Mouse (Mus musculus): ENCODE data around the gene Qrich1. TPM values are rescaled to one million over a fixed set of nuclear protein-coding genes. Genes with fewer than 3 reads are reported as not detected.
A peak's percentile ranks its signal among the peaks of the same experiment; 100 is the strongest.

Gene Qrich1
- polyA plus RNA-seq, 1 experiment from 2014 or later, result 122 TPM

- Histone ChIP-seq H3K4me1 (ENCODE audit: control insufficient read depth, insufficient read depth, low read length) (peaks cover 17% of the 10 kb centered on the region), H3K4me2 (ENCODE audit: low read depth, low read length) (peak within 1 kb of the TSS; percentile 92), H3K27ac (ENCODE audit: low read depth, low read length) (peak within 1 kb of the TSS; percentile 97), H3K9me3 (ENCODE audit: control insufficient read depth, low read length) (no peaks in the 10 kb centered on the region), H3K9ac (replicated peaks; ENCODE audit: low read depth, low read length) (peak within 1 kb of the TSS; percentile 94), H3K36me3 (ENCODE audit: control insufficient read depth, insufficient read depth, low read length) (peaks cover 30% of the 10 kb centered on the region), H3K4me3 (ENCODE audit: low read depth, low read length) (peak within 1 kb of the TSS; percentile 96), H3K27me3 (ENCODE audit: control insufficient read depth, insufficient read depth, low read length) (no peaks in the 10 kb centered on the region)
- WGBS, result under 1% methylated on average over 69 of the region's 69 CpGs
- ATAC-seq (ENCODE audit: low read depth), result peak; percentile 95
Observed at GRCm38 (mm10) chr9:108490559-108491285, 25.9 kb upstream of the Qrich1 start, which contains the start of gene Usp19. TSS of gene Usp19 (plus strand) at chr9:108490602.

- Histone ChIP-seq H3K4me1 (ENCODE audit: control insufficient read depth, insufficient read depth, low read length) (peaks cover 17% of the 10 kb centered on the region), H3K27me3 (ENCODE audit: control insufficient read depth, insufficient read depth, low read length) (no peaks in the 10 kb centered on the region), H3K4me2 (ENCODE audit: low read depth, low read length) (peak overlapping the region; percentile 92), H3K4me3 (ENCODE audit: low read depth, low read length) (peak overlapping the region; percentile 96), H3K27ac (ENCODE audit: low read depth, low read length) (peak overlapping the region; percentile 97), H3K9me3 (ENCODE audit: control insufficient read depth, low read length) (no peaks in the 10 kb centered on the region), H3K9ac (replicated peaks; ENCODE audit: low read depth, low read length) (peak overlapping the region; percentile 94), H3K36me3 (ENCODE audit: control insufficient read depth, insufficient read depth, low read length) (peaks cover 35% of the 10 kb centered on the region)
- ATAC-seq (ENCODE audit: low read depth), result no peak
- 11% methylated on average over 12 of the region's 12 CpGs for WGBS
Observed at GRCm38 (mm10) chr9:108491286-108491580, 25.4 kb upstream of the Qrich1 start.

DNA sequence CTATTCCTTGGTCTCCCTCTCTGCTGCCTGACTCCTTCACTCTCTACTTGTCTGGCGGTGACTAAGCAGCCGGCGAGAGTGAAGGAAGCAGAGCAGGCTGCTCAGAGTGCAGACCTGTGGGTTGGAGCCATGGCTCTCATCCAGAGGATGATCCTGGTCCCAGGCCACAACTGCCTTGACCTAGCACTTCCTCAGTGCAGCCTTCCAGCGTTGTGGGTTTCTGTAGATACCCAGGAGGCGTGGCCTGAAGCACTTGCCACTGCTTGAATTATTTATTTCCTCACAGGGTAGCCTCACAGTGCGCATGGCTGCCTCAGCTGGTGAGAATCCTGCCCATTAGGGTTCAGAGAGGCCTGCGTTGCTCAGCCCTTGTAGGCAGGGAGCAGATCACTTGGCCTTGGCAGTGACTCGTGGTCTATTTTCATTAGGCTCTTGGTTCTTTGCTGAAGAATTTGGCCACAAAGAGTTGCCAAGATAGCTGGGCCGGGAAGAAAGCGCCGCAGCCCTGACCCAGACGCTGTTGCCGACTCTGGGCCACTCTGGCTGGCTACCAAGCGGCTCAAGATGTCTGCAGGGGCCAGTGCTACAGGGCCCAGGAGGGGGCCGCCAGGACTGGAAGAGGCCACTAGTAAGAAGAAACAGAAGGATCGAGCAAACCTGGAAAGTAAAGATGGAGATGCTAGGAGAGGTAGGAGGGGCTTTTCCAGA, 24.4 kb upstream of the Qrich1 start:
- WGBS, result 82% methylated on average over 16 of the region's 16 CpGs
- H3K27ac ChIP-seq (ENCODE audit: low read depth, low read length), result no peak overlapping the region
- H3K36me3 ChIP-seq (ENCODE audit: control insufficient read depth, insufficient read depth, low read length), result peaks cover 45% of the 10 kb centered on the region

DNA sequence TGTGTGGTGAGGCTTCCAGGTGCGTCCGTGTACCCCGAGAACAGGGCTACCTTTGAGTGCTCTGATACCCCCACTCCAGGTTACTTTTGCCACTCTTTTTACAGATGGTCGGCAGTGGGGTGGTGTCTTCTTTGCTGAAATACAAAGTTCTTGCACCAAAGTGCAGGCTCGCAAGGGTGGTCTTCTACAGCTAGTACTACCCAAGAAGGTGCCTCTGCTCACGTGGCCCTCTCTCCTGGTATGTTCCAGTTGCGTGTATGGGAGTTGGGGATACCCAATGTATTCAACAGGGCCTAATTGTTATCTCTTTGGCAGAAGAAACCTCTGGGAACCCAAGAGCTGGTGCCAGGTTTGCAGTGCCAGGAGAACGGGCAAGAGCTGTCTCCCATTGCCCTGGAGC, 23.4 kb upstream of the Qrich1 start:
- no peak overlapping the region for H3K4me2 ChIP-seq (ENCODE audit: low read depth, low read length)
- H3K36me3 ChIP-seq (ENCODE audit: control insufficient read depth, insufficient read depth, low read length), result peaks cover 54% of the 10 kb centered on the region
- ATAC-seq (ENCODE audit: low read depth), result no peak
- H3K27ac ChIP-seq (ENCODE audit: low read depth, low read length), result no peak overlapping the region
- peaks cover 17% of the 10 kb centered on the region for H3K4me1 ChIP-seq (ENCODE audit: control insufficient read depth, insufficient read depth, low read length)
- 97% methylated on average over 8 of the region's 8 CpGs for WGBS
- no peak overlapping the region for H3K9ac ChIP-seq (replicated peaks; ENCODE audit: low read depth, low read length)
- H3K4me3 ChIP-seq (ENCODE audit: low read depth, low read length), result no peak overlapping the region
- no peaks in the 10 kb centered on the region for H3K9me3 ChIP-seq (ENCODE audit: control insufficient read depth, low read length)
- no peaks in the 10 kb centered on the region for H3K27me3 ChIP-seq (ENCODE audit: control insufficient read depth, insufficient read depth, low read length)

More for the DNA sequence above, 24.4 kb upstream of the Qrich1 start:
- Histone ChIP-seq H3K9ac (replicated peaks; ENCODE audit: low read depth, low read length) (no peak overlapping the region; the same call in 1 of the 2 replicates), H3K27me3 (ENCODE audit: control insufficient read depth, insufficient read depth, low read length) (no peaks in the 10 kb centered on the region), H3K4me1 (ENCODE audit: control insufficient read depth, insufficient read depth, low read length) (peaks cover 17% of the 10 kb centered on the region), H3K4me3 (ENCODE audit: low read depth, low read length) (peak overlapping the region; percentile 96), H3K4me2 (ENCODE audit: low read depth, low read length) (peak overlapping the region; percentile 92), H3K9me3 (ENCODE audit: control insufficient read depth, low read length) (no peaks in the 10 kb centered on the region)
- no peak for ATAC-seq (ENCODE audit: low read depth)

DNA sequence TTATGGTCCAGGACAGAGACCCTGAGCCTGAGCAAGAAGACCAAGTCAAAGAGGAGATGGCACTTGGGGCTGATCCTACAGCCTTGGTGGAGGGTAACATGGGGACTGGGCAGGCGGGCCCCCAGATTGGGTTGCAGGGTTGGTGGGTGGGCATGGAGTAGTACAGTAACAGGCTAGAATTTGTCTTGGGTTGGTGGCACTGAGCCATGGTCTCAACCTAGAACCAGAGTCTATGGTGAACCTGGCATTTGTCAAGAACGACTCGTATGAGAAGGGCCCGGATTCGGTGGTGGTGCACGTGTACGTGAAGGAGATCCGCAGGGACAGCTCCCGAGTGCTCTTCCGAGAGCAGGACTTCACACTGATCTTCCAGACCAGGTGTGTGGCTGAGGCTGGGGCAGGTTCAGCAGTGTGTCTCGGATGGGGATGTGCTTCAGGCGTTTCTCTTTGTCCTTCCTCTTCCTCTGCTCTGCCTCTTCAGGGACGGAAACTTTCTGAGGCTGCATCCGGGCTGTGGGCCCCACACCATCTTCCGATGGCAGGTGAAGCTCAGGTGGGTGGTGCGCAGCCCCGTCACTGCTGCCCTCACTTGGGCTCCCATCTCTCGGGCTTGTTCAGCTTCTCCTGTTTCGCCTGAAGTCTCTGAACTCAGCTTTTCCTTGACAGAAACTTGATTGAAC, 22.3 kb upstream of the Qrich1 start:
- H3K4me1 ChIP-seq (ENCODE audit: control insufficient read depth, insufficient read depth, low read length), result peaks cover 17% of the 10 kb centered on the region
- 93% methylated on average over 19 of the region's 19 CpGs for WGBS
- H3K9me3 ChIP-seq (ENCODE audit: control insufficient read depth, low read length), result no peaks in the 10 kb centered on the region
- no peak overlapping the region for H3K27ac ChIP-seq (ENCODE audit: low read depth, low read length)
- H3K36me3 ChIP-seq (ENCODE audit: control insufficient read depth, insufficient read depth, low read length), result peaks cover 65% of the 10 kb centered on the region
- H3K4me3 ChIP-seq (ENCODE audit: low read depth, low read length), result no peak overlapping the region
- ATAC-seq (ENCODE audit: low read depth), result no peak
- no peak overlapping the region for H3K4me2 ChIP-seq (ENCODE audit: low read depth, low read length)
- H3K27me3 ChIP-seq (ENCODE audit: control insufficient read depth, insufficient read depth, low read length), result no peaks in the 10 kb centered on the region
- H3K9ac ChIP-seq (replicated peaks; ENCODE audit: low read depth, low read length), result no peak overlapping the region

DNA sequence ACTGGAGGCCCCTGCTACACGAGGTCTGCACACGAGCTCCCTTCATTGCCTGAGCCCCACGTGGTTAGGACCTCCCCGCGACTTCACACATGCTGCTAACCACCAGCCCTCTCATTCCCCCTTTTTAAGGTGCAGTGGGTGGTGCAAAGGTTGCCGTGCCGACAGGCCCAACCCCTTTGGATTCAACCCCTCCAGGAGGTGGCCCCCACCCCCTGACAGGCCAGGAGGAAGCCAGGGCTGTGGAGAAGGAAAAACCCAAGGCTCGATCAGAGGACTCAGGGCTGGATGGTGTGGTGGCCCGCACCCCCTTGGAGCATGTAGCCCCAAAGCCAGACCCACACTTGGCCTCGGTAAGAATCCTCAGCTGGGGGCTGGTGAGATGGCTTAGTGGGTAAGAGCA, 21.7 kb upstream of the Qrich1 start:
- no peak for ATAC-seq (ENCODE audit: low read depth)
- Histone ChIP-seq H3K27ac (ENCODE audit: low read depth, low read length) (no peak overlapping the region), H3K4me1 (ENCODE audit: control insufficient read depth, insufficient read depth, low read length) (peaks cover 14% of the 10 kb centered on the region), H3K9me3 (ENCODE audit: control insufficient read depth, low read length) (no peaks in the 10 kb centered on the region), H3K4me3 (ENCODE audit: low read depth, low read length) (no peak overlapping the region), H3K4me2 (ENCODE audit: low read depth, low read length) (no peak overlapping the region), H3K27me3 (ENCODE audit: control insufficient read depth, insufficient read depth, low read length) (no peaks in the 10 kb centered on the region), H3K9ac (replicated peaks; ENCODE audit: low read depth, low read length) (no peak overlapping the region), H3K36me3 (ENCODE audit: control insufficient read depth, insufficient read depth, low read length) (peaks cover 71% of the 10 kb centered on the region)
- 85% methylated on average over 10 of the region's 10 CpGs for WGBS

DNA sequence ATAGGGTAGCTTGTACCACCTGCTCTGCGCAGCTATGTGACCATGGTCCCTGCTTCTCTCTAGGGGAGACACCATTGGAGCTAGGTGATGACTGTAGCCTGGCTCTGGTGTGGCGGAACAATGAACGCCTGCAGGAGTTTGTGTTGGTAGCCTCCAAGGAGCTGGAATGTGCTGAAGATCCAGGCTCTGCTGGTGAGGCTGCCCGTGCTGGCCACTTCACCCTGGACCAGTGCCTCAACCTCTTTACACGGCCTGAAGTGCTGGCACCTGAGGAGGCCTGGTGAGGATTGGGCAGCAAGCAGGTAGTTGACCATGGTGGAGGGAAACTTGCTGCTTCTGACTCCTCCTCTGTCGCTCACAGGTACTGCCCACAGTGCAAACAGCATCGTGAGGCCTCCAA, 17.4 kb upstream of the Qrich1 start:
- H3K4me2 ChIP-seq (ENCODE audit: low read depth, low read length), result no peak overlapping the region
- no peak for ATAC-seq (ENCODE audit: low read depth)
- no peaks in the 10 kb centered on the region for H3K4me1 ChIP-seq (ENCODE audit: control insufficient read depth, insufficient read depth, low read length)
- H3K4me3 ChIP-seq (ENCODE audit: low read depth, low read length), result no peak overlapping the region
- H3K27ac ChIP-seq (ENCODE audit: low read depth, low read length), result no peak overlapping the region
- no peaks in the 10 kb centered on the region for H3K9me3 ChIP-seq (ENCODE audit: control insufficient read depth, low read length)
- 96% methylated on average over 7 of the region's 7 CpGs for WGBS
- H3K9ac ChIP-seq (replicated peaks; ENCODE audit: low read depth, low read length), result no peak overlapping the region
- H3K27me3 ChIP-seq (ENCODE audit: control insufficient read depth, insufficient read depth, low read length), result no peaks in the 10 kb centered on the region
- peaks cover 81% of the 10 kb centered on the region for H3K36me3 ChIP-seq (ENCODE audit: control insufficient read depth, insufficient read depth, low read length)

DNA sequence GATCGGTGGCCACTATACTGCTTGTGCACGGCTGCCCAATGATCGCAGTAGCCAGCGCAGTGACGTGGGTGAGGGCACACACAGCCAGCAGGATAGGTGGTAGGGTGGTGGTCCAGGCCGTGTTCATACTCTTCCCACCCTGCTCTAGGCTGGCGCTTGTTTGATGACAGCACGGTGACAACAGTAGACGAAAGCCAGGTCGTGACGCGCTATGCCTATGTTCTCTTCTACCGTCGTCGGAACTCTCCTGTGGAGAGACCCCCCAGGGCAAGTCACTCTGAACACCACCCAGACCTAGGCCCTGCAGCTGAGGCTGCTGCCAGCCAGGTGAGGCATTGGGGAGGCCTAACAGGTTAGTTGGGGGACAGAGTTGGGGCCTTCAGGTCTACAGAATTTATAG, 16.7 kb upstream of the Qrich1 start:
- no peaks in the 10 kb centered on the region for H3K9me3 ChIP-seq (ENCODE audit: control insufficient read depth, low read length)
- no peak overlapping the region for H3K4me2 ChIP-seq (ENCODE audit: low read depth, low read length)
- H3K27me3 ChIP-seq (ENCODE audit: control insufficient read depth, insufficient read depth, low read length), result no peaks in the 10 kb centered on the region
- no peak overlapping the region for H3K4me3 ChIP-seq (ENCODE audit: low read depth, low read length)
- no peak for ATAC-seq (ENCODE audit: low read depth)
- no peak overlapping the region for H3K27ac ChIP-seq (ENCODE audit: low read depth, low read length)
- H3K9ac ChIP-seq (replicated peaks; ENCODE audit: low read depth, low read length), result no peak overlapping the region
- H3K36me3 ChIP-seq (ENCODE audit: control insufficient read depth, insufficient read depth, low read length), result peaks cover 74% of the 10 kb centered on the region
- no peaks in the 10 kb centered on the region for H3K4me1 ChIP-seq (ENCODE audit: control insufficient read depth, insufficient read depth, low read length)
- 93% methylated on average over 15 of the region's 15 CpGs for WGBS

DNA sequence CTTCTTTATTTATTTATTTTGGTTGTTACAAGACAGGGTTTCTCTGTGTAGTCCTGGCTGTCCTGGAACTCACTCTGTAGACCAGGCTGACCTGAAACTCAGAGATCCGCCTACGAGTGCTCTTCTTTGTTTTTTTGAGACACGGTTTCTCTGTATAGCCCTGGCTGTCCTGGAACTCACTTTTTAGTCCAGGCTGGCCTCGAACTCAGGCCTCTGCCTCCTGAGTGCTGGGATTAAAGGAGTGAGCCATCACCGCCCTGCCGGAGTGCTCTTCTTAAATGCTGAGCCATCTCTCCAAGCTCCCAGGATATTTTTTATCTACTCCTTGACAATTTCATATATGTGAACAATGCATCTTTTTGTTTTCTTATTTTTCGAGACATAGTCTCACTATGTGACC, 9.7 kb upstream of the Qrich1 start:
- H3K4me2 ChIP-seq (ENCODE audit: low read depth, low read length), result peak overlapping the region; percentile 84

More for the DNA sequence above, 9.7 kb upstream of the Qrich1 start:
- no peaks in the 10 kb centered on the region for H3K9me3 ChIP-seq (ENCODE audit: control insufficient read depth, low read length)
- H3K27me3 ChIP-seq (ENCODE audit: control insufficient read depth, insufficient read depth, low read length), result no peaks in the 10 kb centered on the region
- H3K9ac ChIP-seq (replicated peaks; ENCODE audit: low read depth, low read length), result no peak overlapping the region
- no peak overlapping the region for H3K27ac ChIP-seq (ENCODE audit: low read depth, low read length)
- ATAC-seq (ENCODE audit: low read depth), result no peak
- peaks cover 16% of the 10 kb centered on the region; the same call in 1 of the 2 replicates for H3K36me3 ChIP-seq (ENCODE audit: control insufficient read depth, insufficient read depth, low read length)
- peak overlapping the region; percentile 61; the same call in 1 of the 2 replicates for H3K4me3 ChIP-seq (ENCODE audit: low read depth, low read length)
- peaks cover 11% of the 10 kb centered on the region for H3K4me1 ChIP-seq (ENCODE audit: control insufficient read depth, insufficient read depth, low read length)
- 93% methylated on average over 7 of the region's 7 CpGs for WGBS

Measured in neural tube, embryonic 14.5 days (tissue).